Mouse (Mus musculus) intestine, postnatal 0 days (tissue): Measurements from ENCODE around the gene Armc8. TPM values are rescaled to one million over a fixed set of nuclear protein-coding genes. Genes with fewer than 3 reads are reported as not detected.

Experiments
- ATAC-seq: fragments of 200-750 bp; cut with Nextera tagmentation; 2 replicates; pipeline ENCODE4 v1.8.0; 2017; ENCODE audit warnings: mild to moderate bottlenecking, moderate TSS enrichment, moderate library complexity
- H3K27ac ChIP-seq: fragments of 300-500 bp; sonication (generic); 2 replicates; pipeline ENCODE4 v1.5.1; 2014; ENCODE audit warnings: mild to moderate bottlenecking, low read depth, low read length, moderate library complexity
- H3K27me3 ChIP-seq: fragments of 300-500 bp; sonication (generic); replicated peaks from 2 replicates; pipeline ENCODE4 v1.6.1; 2014; ENCODE audit warnings: low read length, mixed read lengths; ENCODE audit not compliant: control insufficient read depth, insufficient read depth
- H3K36me3 ChIP-seq: fragments of 300-500 bp; sonication (generic); 2 replicates; pipeline ENCODE4 v1.6.1; 2014; ENCODE audit warnings: mild to moderate bottlenecking, moderate library complexity; ENCODE audit not compliant: control insufficient read depth, insufficient read depth
- H3K4me1 ChIP-seq: fragments of 300-500 bp; sonication (generic); replicated peaks from 2 replicates; pipeline ENCODE4 v1.6.1; 2014; ENCODE audit warnings: antibody characterized with exemption, low read length, mixed read lengths; ENCODE audit not compliant: control insufficient read depth, insufficient read depth
- H3K4me2 ChIP-seq: fragments of 300-500 bp; sonication (generic); replicated peaks from 2 replicates; pipeline ENCODE4 v1.6.1; 2014; ENCODE audit warnings: low read depth, mild to moderate bottlenecking, moderate library complexity
- H3K4me3 ChIP-seq: fragments of 300-500 bp; sonication (generic); 2 replicates; pipeline ENCODE4 v1.5.1; 2014; ENCODE audit warnings: low read depth, low read length
- H3K9ac ChIP-seq: fragments of 300-500 bp; sonication (generic); 2 replicates; pipeline ENCODE4 v1.6.1; 2014; ENCODE audit warnings: mild to moderate bottlenecking, low read depth, low read length
- H3K9me3 ChIP-seq: fragments of 300-500 bp; sonication (generic); 2 replicates; pipeline ENCODE4 v1.6.1; 2016; ENCODE audit warnings: mixed run types; ENCODE audit not compliant: control insufficient read depth
- CTCF ChIP-seq: sonication (generic); IDR thresholded peaks from 2 replicates; pipeline ENCODE4 v1.5.1; 2016; ENCODE audit warnings: low read depth, mild to moderate bottlenecking, control low read depth, antibody characterized with exemption, moderate library complexity
- WGBS: fragments of 180-500 bp; shearing (Covaris S2); extraction: QIAGEN DNeasy Blood & Tissue Kit; methylation state at CpG from one replicate; pipeline ENCODE4 v1.1.7; 2014; 5-methylcytosine and 5-hydroxymethylcytosine counted together
- polyA plus RNA-seq: library from polyadenylated mRNA; unstranded; fragments of >200 nt; fragmentation: Nextera tagmentation; extraction: Ambion mirVana; gene quantifications from 2 replicates; pipeline ENCODE4 v1.2.1, GENCODE M21; 2015

Gene Armc8
- polyA plus RNA-seq, 1 experiment from 2014 or later = 14.0 TPM

GRCm38 (mm10) chr9:99441647-99442433 lies 126.9 kb downstream of the Armc8 start:
- WGBS = 87% methylated on average over 4 of the region's 4 CpGs
- Histone ChIP-seq H3K4me2 (no peak overlapping the region), H3K27me3 (0 out of 2 replicates have a peak, but pooled peaks cover 7% of the 10 kb centered on the region), H3K27ac (no peak overlapping the region), H3K9me3 (no peaks in the 10 kb centered on the region), H3K9ac (no peak overlapping the region), H3K36me3 (no peaks in the 10 kb centered on the region), H3K4me1 (no peaks in the 10 kb centered on the region), H3K4me3 (no peak overlapping the region)
- no peak for ATAC-seq
- TF ChIP-seq CTCF = no peak

GRCm38 (mm10) chr9:99440941-99441340 lies 127.8 kb downstream of the Armc8 start:
- no peak for ATAC-seq
- no peak overlapping the region for H3K9ac ChIP-seq
- 0 out of 2 replicates have a peak, but pooled peaks cover 7% of the 10 kb centered on the region for H3K27me3 ChIP-seq
- H3K4me1 ChIP-seq = no peaks in the 10 kb centered on the region
- 79% methylated on average over 5 of the region's 5 CpGs for WGBS
- H3K4me3 ChIP-seq = no peak overlapping the region
- H3K27ac ChIP-seq = no peak overlapping the region
- no peak overlapping the region for H3K4me2 ChIP-seq
- H3K36me3 ChIP-seq = no peaks in the 10 kb centered on the region
- no peaks in the 10 kb centered on the region for H3K9me3 ChIP-seq
- TF ChIP-seq CTCF = no peak

GRCm38 (mm10) chr9:99439064-99439463 lies 129.6 kb downstream of the Armc8 start:
- H3K4me3 ChIP-seq = no peak overlapping the region
- H3K9me3 ChIP-seq = no peaks in the 10 kb centered on the region
- no peaks in the 10 kb centered on the region for H3K36me3 ChIP-seq
- WGBS = 84% methylated on average over 8 of the region's 8 CpGs
- 0 out of 2 replicates have a peak, but pooled peaks cover 3% of the 10 kb centered on the region for H3K27me3 ChIP-seq
- TF ChIP-seq CTCF = no peak
- ATAC-seq = no peak
- H3K4me1 ChIP-seq = no peaks in the 10 kb centered on the region
- no peak overlapping the region for H3K9ac ChIP-seq
- no peak overlapping the region for H3K4me2 ChIP-seq
- no peak overlapping the region for H3K27ac ChIP-seq

GRCm38 (mm10) chr9:99437781-99438565 lies 130.7 kb downstream of the Armc8 start:
- no peak for ATAC-seq
- WGBS = 68% methylated on average over 12 of the region's 12 CpGs
- no peaks in the 10 kb centered on the region for H3K4me1 ChIP-seq
- H3K27me3 ChIP-seq = 0 out of 2 replicates have a peak, but pooled peaks cover 3% of the 10 kb centered on the region
- no peak overlapping the region for H3K4me3 ChIP-seq
- H3K9me3 ChIP-seq = no peaks in the 10 kb centered on the region
- no peaks in the 10 kb centered on the region for H3K36me3 ChIP-seq
- H3K4me2 ChIP-seq = no peak overlapping the region
- H3K27ac ChIP-seq = no peak overlapping the region
- H3K9ac ChIP-seq = no peak overlapping the region
- TF ChIP-seq CTCF = no peak

- Histone ChIP-seq H3K9ac (peak within 1 kb of the TSS; percentile 62), H3K27me3 (0 out of 2 replicates have a peak, but pooled peaks cover 3% of the 10 kb centered on the region), H3K36me3 (no peaks in the 10 kb centered on the region), H3K4me1 (no peaks in the 10 kb centered on the region), H3K4me3 (peak within 1 kb of the TSS; percentile 68), H3K27ac (peak within 1 kb of the TSS; percentile 54), H3K9me3 (no peaks in the 10 kb centered on the region), H3K4me2 (peak within 1 kb of the TSS; percentile 95)
- no peak for ATAC-seq
- TF ChIP-seq CTCF = no peak
- WGBS = 12% methylated on average over 27 of the region's 27 CpGs
These were observed 131.5 kb downstream of the Armc8 start, which contains the start of gene Mras for GRCm38 (mm10) chr9:99437031-99437764. TSS of gene Mras (minus strand) at chr9:99437381.
